Mouse (Mus musculus) embryonic stem cell, embryonic (primary cell): ENCODE results near the gene Ube2r2.

Experiments
- CTCF ChIA-PET, 4 experiments: fragments of 300-600 bp in 2 of 4; fragments of 350-600 bp in 2 of 4; sonication (Branson Sonifier 250); formaldehyde crosslinking; loops; one replicate each; lab custom pipeline; 2022; ENCODE audit warnings: inconsistent platforms in 2 of 4; lab: Charles Lee
- POLR2A ChIA-PET, 4 experiments: fragments of 300-600 bp in 2 of 4; fragments of 350-600 bp in 2 of 4; sonication (Branson Sonifier 250); formaldehyde crosslinking; loops; one replicate each; lab custom pipeline; 2022; ENCODE audit warnings: antibody characterized with exemption in 4 of 4, inconsistent platforms in 1 of 4; lab: Charles Lee

Gene Ube2r2

GRCm38 (mm10) chr4:41192544-41193512 lies 57.3 kb downstream of the Ube2r2 start:
- ChIA-PET POLR2A (interaction anchor here in 2 of 4 experiments (0.8 to 2.7 kb wide), 7 partner anchors 10 to 82 kb away, joined by 3 to 19 read pairs (median 4); partner anchors contain the start of gene Ubap2 (in 1 of the 2)), CTCF (interaction anchor here in 1 of 4 experiments (1.0 kb wide), 2 partner anchors 63 to 94 kb away, joined by 3 to 4 read pairs; partner anchors contain the start of gene Aqp3)

DNA sequence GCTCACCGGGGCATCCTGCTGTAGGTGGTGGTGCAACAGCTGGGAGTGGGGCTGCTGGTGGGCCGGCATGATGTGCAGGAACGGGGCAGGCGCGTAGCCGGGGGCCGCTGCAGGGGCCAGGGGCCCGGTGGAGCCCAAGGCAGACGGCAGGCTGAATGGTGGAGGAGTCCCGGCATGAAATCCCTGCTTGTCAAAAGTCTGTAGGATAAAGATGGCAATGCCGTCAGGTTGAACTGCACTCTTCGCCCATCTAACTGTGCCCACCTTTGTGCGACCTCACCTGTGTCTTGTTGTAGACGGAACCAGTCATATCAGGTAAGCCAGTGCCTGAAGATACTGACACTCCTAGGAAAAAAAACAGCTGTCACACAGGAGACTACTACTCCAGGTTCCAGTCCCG lies 59.8 kb downstream of the Ube2r2 start:
- ChIA-PET POLR2A (interaction anchor here in 3 of 4 experiments (0.5 to 3.8 kb wide), 12 partner anchors 9 to 144 kb away, joined by 3 to 25 read pairs (median 4); partner anchors contain the start of gene Nol6 (in 1 of the 3)), CTCF (interaction anchor here in 1 of 4 experiments (1.1 kb wide), 1 partner anchor 91 kb away, joined by 3 read pairs; no protein-coding TSS in a partner anchor)

DNA sequence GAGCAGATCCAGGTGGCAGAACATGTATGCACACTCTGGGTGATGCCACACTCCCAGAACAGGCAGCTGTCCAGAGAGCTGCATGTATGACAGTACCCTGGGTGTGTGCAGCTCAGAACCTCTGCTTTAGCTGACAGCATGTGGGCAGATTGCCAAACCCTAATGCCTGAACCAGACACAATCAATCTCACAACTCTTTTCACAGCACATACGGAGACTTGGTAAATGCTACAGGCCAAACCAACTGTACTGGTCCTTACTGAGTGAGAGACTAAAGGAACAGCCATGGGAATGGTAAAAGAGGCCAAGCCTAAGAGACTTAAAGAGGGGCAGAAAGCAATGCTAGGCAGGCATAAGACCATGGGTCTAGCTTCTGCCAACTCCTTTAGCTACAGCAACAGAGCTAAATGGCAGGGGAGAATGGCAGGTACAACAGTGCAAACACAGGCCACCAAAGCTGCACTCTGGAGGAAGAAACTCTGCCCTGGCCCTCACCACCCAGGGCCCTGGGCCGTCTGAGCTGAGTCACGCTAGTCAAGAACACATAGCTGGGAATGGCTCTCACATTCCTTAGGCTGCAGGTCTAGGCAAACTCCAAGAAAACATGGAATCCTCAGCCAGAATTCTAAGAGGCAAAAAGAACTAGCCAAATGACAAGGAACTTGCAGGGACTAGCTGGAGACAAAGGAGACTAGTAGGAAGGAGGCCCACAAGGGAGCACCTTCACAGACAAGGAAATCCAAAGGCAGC lies 61.5 kb downstream of the Ube2r2 start:
- ChIA-PET CTCF (interaction anchor here in 3 of 4 experiments (0.6 to 1.9 kb wide), 3 partner anchors 17 to 424 kb away, joined by 4 to 5 read pairs (median 4); no protein-coding TSS in a partner anchor), POLR2A (interaction anchor here in 2 of 4 experiments (0.8 to 3.8 kb wide), 17 partner anchors 9 to 147 kb away, joined by 3 to 25 read pairs (median 3); partner anchors contain the start of gene Ubap2 (in 1 of the 2))

DNA sequence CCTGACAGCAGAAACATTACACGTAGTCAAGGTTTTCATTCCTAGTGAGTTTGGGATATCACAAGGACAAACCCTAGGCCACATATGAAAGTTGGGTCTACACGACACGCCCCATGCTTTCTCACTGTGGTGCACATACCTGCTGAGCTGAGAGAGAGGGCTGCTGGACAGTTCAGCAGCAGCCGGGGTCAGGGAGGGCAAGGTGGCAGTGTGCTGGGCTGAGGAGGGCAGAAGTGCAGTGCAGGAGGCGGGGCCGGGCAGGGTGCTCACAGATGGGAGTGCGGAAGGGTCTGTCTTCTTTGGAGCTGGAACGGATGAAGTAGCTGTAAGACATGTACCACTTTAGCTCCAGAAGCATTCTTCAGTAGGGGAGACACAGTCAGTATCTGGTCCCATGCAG lies 66.6 kb downstream of the Ube2r2 start:
- CTCF ChIA-PET = no interaction called here

DNA sequence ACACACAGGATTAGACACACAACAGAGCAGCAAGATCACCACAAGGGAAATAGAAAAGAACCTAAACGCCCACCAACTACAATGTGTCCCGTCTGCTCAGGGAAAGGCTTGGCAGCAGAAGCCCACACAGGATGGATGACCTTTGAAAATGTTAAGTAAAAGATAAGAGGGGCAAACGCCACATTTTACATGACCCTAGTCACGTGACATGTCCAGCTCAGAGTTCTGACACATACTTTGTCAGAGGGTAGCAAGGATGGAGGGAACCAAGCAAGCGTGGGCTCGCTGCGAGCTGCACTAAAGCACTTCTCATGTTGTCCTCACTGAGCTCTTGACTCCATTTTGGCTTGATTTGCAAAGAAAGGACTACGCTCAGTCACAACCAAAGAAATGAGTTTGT lies 70.2 kb downstream of the Ube2r2 start:
- CTCF ChIA-PET = interaction anchor here in 3 of 4 experiments (0.5 to 2.3 kb wide), 4 partner anchors 20 to 76 kb away, joined by 3 to 11 read pairs (median 4); no protein-coding TSS in a partner anchor
- POLR2A ChIA-PET = interaction anchor here in 2 of 4 experiments (0.7 to 3.3 kb wide), 9 partner anchors 9 to 155 kb away, joined by 3 to 19 read pairs (median 7); partner anchors contain the start of gene Ubap2 (in 1 of the 2)

More for the DNA sequence above, 66.6 kb downstream of the Ube2r2 start:
- POLR2A ChIA-PET = interaction anchor here in 2 of 4 experiments (0.7 to 4.4 kb wide), 6 partner anchors 9 to 146 kb away, joined by 3 to 23 read pairs (median 4); partner anchors contain the start of gene Ubap1 (in 1 of the 2)

GRCm38 (mm10) chr4:41208050-41208449 lies 72.5 kb downstream of the Ube2r2 start:
- POLR2A ChIA-PET = interaction anchor here in 3 of 4 experiments (0.6 to 1.7 kb wide), 10 partner anchors 11 to 141 kb away, joined by 3 to 4 read pairs (median 3); partner anchors contain the start of genes Nol6 (in 1 of the 3) and Ubap1 (in 1 of the 3)
- CTCF ChIA-PET = no interaction called here

DNA sequence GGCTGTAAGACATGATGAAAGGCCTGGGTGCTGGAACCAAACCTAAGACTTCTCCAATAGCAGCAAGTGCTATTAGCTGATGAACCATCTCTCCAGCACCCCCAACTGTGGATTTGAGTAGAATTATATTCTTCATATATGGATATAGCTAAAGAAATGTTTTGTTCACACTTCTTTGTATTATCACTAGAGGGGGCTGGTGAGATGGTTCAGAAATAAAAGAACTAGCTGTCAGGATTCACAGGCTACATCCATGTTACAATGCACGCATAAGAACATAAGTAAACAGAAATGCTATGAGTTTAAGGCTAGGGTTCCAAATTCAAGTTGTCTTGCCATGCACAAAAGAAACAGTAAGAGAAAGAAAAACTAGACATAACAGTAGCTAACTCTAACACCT lies 89.9 kb downstream of the Ube2r2 start:
- ChIA-PET CTCF (interaction anchor here (1.0 to 2.6 kb wide), 29 partner anchors 8 to 489 kb away, joined by 3 to 20 read pairs (median 4); partner anchors contain the start of gene Nol6 (in 2 of the 4)), POLR2A (interaction anchor here in 3 of 4 experiments (0.6 to 6.8 kb wide), 17 partner anchors 9 to 174 kb away, joined by 3 to 60 read pairs (median 4); partner anchors contain the start of genes Dcaf12 (in 1 of the 3) and Ubap2 (in 1 of the 3))

DNA sequence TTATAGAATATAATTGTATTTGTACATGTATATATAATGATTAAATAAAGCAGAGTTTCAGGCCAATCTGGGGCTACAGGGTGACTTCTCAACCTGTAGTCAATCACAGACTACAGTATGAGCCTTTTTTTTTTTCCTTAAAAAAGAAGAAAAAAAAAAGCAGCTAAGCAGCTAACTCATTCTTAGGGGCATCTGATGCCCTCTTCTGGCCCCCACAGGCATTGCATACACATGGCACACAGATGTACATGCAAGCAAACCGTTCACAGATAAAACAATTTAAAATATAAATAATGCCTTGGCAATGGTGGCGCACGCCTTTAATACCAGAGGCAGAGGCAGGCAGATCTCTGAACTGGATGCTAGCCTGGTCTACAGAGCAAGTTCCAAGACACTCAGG lies 90.8 kb downstream of the Ube2r2 start:
- CTCF ChIA-PET = interaction anchor here (0.5 to 2.6 kb wide), 55 partner anchors 9 to 278 kb away, joined by 3 to 20 read pairs (median 4); partner anchors contain the start of genes Nol6 (in 2 of the 4) and Ubap1 (in 1 of the 4)
- POLR2A ChIA-PET = interaction anchor here (0.6 to 6.8 kb wide), 20 partner anchors 8 to 175 kb away, joined by 3 to 60 read pairs (median 4); partner anchors contain the start of gene Ubap2 (in 1 of the 4)

- ChIA-PET CTCF (interaction anchor here in 2 of 4 experiments (1.2 to 1.4 kb wide), 2 partner anchors 9 to 10 kb away, joined by 3 to 5 read pairs; no protein-coding TSS in a partner anchor), POLR2A (interaction anchor here in 3 of 4 experiments (0.6 to 6.7 kb wide), 20 partner anchors 8 to 284 kb away, joined by 3 to 42 read pairs (median 4); partner anchors contain the start of gene Ubap2 (in 1 of the 3))
Observed at GRCm38 (mm10) chr4:41235621-41236020, 100.1 kb downstream of the Ube2r2 start.

GRCm38 (mm10) chr4:41240916-41241315 lies 105.4 kb downstream of the Ube2r2 start:
- CTCF ChIA-PET = interaction anchor here in 1 of 4 experiments (0.6 to 0.7 kb wide), 2 partner anchors 8 to 103 kb away, joined by 3 read pairs; no protein-coding TSS in a partner anchor
- POLR2A ChIA-PET = interaction anchor here in 3 of 4 experiments (0.5 to 6.7 kb wide), 17 partner anchors 9 to 286 kb away, joined by 3 to 51 read pairs (median 4); no protein-coding TSS in a partner anchor
